Mouse (Mus musculus): ENCODE results near the gene Nosip.

- TF ChIP-seq CTCF (conservative IDR thresholded peaks at IDR 0.05; ENCODE audit: insufficient read depth, insufficient read length, low read depth, low read length), result no peak
- peak; percentile 58 for TF ChIP-seq POLR2A (IDR thresholded peaks at IDR 0.05; ENCODE audit: low read depth, low read length)
Observed at GRCm38 (mm10) chr7:45053931-45054510, 8.2 kb upstream of the Nosip start.
